Mouse (Mus musculus) megakaryocyte, adult 5-6 weeks (primary cell): ENCODE measurements around the gene Mrm1. TPM values are rescaled to one million over a fixed set of nuclear protein-coding genes. Genes with fewer than 3 reads are reported as not detected.
"Not testable (repeated sequence)": the region's sequence is repeated elsewhere in the genome, so short reads cannot be mapped to it uniquely, and the experiment has no call there.

Source experiments
- ATAC-seq: 2 replicates; pipeline ENCODE4 v1.8.0; 2016; ENCODE audit warnings: mild to moderate bottlenecking, inconsistent platforms; ENCODE audit not compliant: poor library complexity, severe bottlenecking
- total RNA-seq, 2 experiments: library from RNA; stranded (forward) in 1 of 2; stranded (reverse) in 1 of 2; fragments of 153-499, 151-499 nt in 1 of 2; fragments of 221-1000, 200-1000 nt in 1 of 2; gene quantifications; 2 replicates each; pipeline versions ENCODE4 v1.2.3 to v1.2.4; 2015 to 2017

The Mrm1 gene
- total RNA-seq (2015) (2.5 and 6.6 TPM in 2 replicates), total RNA-seq (2017) (4.2 and 5.8 TPM in 2 replicates)

- peak; percentile 89 for ATAC-seq
These were observed at the start of gene Mrm1 for GRCm38 (mm10) chr11:84818961-84819692. Mrm1 (minus strand) TSS chr11:84819515.

GRCm38 (mm10) chr11:84868786-84869259, 49.5 kb upstream of the Mrm1 start:
- ATAC-seq: no peak

- no peak for ATAC-seq
These were observed 48.3 kb upstream of the Mrm1 start for GRCm38 (mm10) chr11:84867586-84867985.

GRCm38 (mm10) chr11:84865268-84865667, 46.0 kb upstream of the Mrm1 start:
- ATAC-seq: no peak

- ATAC-seq: no peak
These were observed 36.0 kb upstream of the Mrm1 start for GRCm38 (mm10) chr11:84855285-84855684.

GRCm38 (mm10) chr11:84847475-84848090, 28.3 kb upstream of the Mrm1 start:
- no peak for ATAC-seq

GRCm38 (mm10) chr11:84846741-84847474, 27.6 kb upstream of the Mrm1 start:
- no peak for ATAC-seq

GRCm38 (mm10) chr11:84839330-84839729, 20.0 kb upstream of the Mrm1 start:
- ATAC-seq: no peak

- ATAC-seq: not testable (repeated sequence)
These were observed 10.2 kb upstream of the Mrm1 start for GRCm38 (mm10) chr11:84829495-84829894.

- ATAC-seq: peak; percentile 94
These were observed 9.4 kb upstream of the Mrm1 start, which contains the start of gene Dhrs11 for GRCm38 (mm10) chr11:84828516-84829399. Dhrs11 (minus strand) TSS chr11:84828994.

- no peak; the same call in 1 of the 2 replicates for ATAC-seq
These were observed 8.7 kb upstream of the Mrm1 start for GRCm38 (mm10) chr11:84827901-84828503.

GRCm38 (mm10) chr11:84827492-84827891, 8.2 kb upstream of the Mrm1 start:
- ATAC-seq: no peak

- no peak for ATAC-seq
These were observed 6.9 kb upstream of the Mrm1 start for GRCm38 (mm10) chr11:84826185-84826584.

- no peak for ATAC-seq
These were observed 6.0 kb upstream of the Mrm1 start for GRCm38 (mm10) chr11:84825261-84825807.

- no peak for ATAC-seq
These were observed 4.2 kb upstream of the Mrm1 start for GRCm38 (mm10) chr11:84823484-84823897.

- no peak for ATAC-seq
These were observed 3.2 kb upstream of the Mrm1 start for GRCm38 (mm10) chr11:84822487-84822886.

GRCm38 (mm10) chr11:84821131-84821770, 1.9 kb upstream of the Mrm1 start:
- ATAC-seq: no peak

GRCm38 (mm10) chr11:84818085-84818960, 992 bp downstream of the Mrm1 start:
- ATAC-seq: peak; percentile 70
